Mouse (Mus musculus) heart, adult 2 months (tissue): Measurements from ENCODE around the gene Slc8a3. TPM values are rescaled to one million over a fixed set of nuclear protein-coding genes. Genes with fewer than 3 reads are reported as not detected.
"Not testable (repeated sequence)": the region's sequence is repeated elsewhere in the genome, so short reads cannot be mapped to it uniquely, and the experiment has no call there.

Experiments used
- DNase-seq, 2 experiments: peaks; one replicate each; pipeline ENCODE4 v3.0.0; 2021
- H3K27ac ChIP-seq: fragments of 200-600 bp; 2 replicates; pipeline ENCODE4 v1.8.1; 2022
- H3K27me3 ChIP-seq: fragments of 200-500 bp; 2 replicates; pipeline ENCODE4 v1.6.1; 2012; ENCODE audit warnings: mild to moderate bottlenecking, low read length, inconsistent platforms, mixed read lengths; ENCODE audit not compliant: control insufficient read depth, insufficient read depth
- H3K36me3 ChIP-seq: fragments of 200-500 bp; 2 replicates; pipeline ENCODE4 v1.6.1; 2012; ENCODE audit warnings: low read length, inconsistent platforms; ENCODE audit not compliant: control insufficient read depth, insufficient read depth
- H3K4me1 ChIP-seq: fragments of 200-500 bp; 2 replicates; pipeline ENCODE4 v1.6.1; 2011; ENCODE audit warnings: low read length; ENCODE audit not compliant: control insufficient read depth, insufficient read depth
- H3K4me3 ChIP-seq: fragments of 200-600 bp; 2 replicates; pipeline ENCODE4 v1.8.1; 2022
- H3K79me2 ChIP-seq: fragments of 200-500 bp; replicated peaks from 2 replicates; pipeline ENCODE4 v1.6.1; 2012; ENCODE audit warnings: mild to moderate bottlenecking, inconsistent platforms, low read length, moderate library complexity, mixed read lengths; ENCODE audit not compliant: control insufficient read depth, insufficient read depth
- H3K9ac ChIP-seq: fragments of 200-500 bp; 2 replicates; pipeline ENCODE4 v1.6.1; 2012; ENCODE audit warnings: low read depth, mild to moderate bottlenecking, control low read depth, inconsistent platforms, low read length, mixed read lengths
- CTCF ChIP-seq: fragments of 200-600 bp; IDR thresholded peaks from 2 replicates; pipeline ENCODE4 v1.8.1; 2022; ENCODE audit warnings: antibody characterized with exemption, mild to moderate bottlenecking, moderate library complexity
- EP300 ChIP-seq: fragments of 200-500 bp; IDR thresholded peaks from 2 replicates; pipeline ENCODE4 v1.6.1; 2011; ENCODE audit warnings: low read depth, low read length, control low read depth; ENCODE audit not compliant: insufficient read depth
- POLR2A ChIP-seq: fragments of 200-500 bp; IDR thresholded peaks from 2 replicates; pipeline ENCODE4 v1.6.1; 2011; ENCODE audit warnings: mild to moderate bottlenecking, low read depth, low read length, control low read depth; ENCODE audit not compliant: insufficient read depth
- WGBS: fragments of 180-500 bp; shearing (Covaris S2); methylation state at CpG from one replicate; pipeline ENCODE4 v1.1.7; 2018; 5-methylcytosine and 5-hydroxymethylcytosine counted together
- intact Hi-C: fragments of 180-260 bp; cut with DNase I; formaldehyde crosslinking; loops from one replicate; pipeline ENCODE4 v1.15.1; 2025
- long read RNA-seq: library from polyadenylated mRNA; stranded (forward); transcript quantifications from one replicate; pipeline ENCODE4 v2.0.0, GENCODE M21; 2021
- polyA plus RNA-seq: library from polyadenylated mRNA; depleted of rRNA; stranded (reverse); fragments of >200 nt; gene quantifications from 2 replicates; pipeline ENCODE4 v1.2.3, GENCODE M21; 2012; rRNA removed
- total RNA-seq, 2 experiments: library from RNA; stranded (reverse); gene quantifications; 2 replicates each; pipeline ENCODE4 v1.2.3; 2021

The Slc8a3 gene
- total RNA-seq (under 1 TPM in 1 of 2 experiments, not detected in 1; 0.08 TPM), polyA plus RNA-seq (0.18 TPM in 2 replicates)
- long read RNA-seq, partial matches to known transcripts = 0 of 1 reads
- long read RNA-seq, other reads (novel, unspliced or antisense) = 1 of 1 reads

DNA sequence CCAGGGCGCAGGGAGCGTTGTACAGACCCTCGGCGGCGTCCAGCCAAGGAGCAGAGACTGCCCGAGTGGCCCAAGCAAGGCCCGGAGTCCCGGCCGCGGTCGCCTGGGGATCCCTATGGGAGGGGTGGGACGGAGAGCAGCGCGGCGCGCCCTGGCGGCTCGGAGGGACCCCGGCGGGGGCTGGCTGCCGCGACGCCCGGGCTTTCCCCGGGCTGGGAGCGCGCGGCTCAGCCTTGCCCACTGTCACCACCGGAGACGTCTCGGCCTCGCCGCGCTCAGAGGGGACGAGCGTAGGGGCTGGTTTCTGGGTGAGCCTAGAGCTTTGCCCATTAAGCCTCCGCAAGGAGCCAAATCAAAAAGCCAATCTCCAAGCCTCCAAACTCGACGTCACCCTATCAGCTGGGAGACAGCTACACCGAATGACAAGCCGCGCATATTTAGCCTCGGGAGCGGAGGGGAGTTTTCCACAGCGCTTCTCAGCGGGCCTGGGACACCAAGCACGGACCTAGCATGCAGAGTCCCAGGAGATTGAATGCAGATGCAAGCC lies at the start of gene Slc8a3:
Gene Slc8a3 (minus strand): TSS at position 306 of the 547 bp plus-strand sequence.
- DNase-seq = peak; percentile 10 to 35
- peak within 1 kb of the TSS; percentile 37 for H3K9ac ChIP-seq
- no peak within 1 kb of the TSS for H3K27ac ChIP-seq
- H3K27me3 ChIP-seq = peaks cover 6% of the 10 kb centered on the region
- H3K4me3 ChIP-seq = peak within 1 kb of the TSS; percentile 40
- no peaks in the 10 kb centered on the region for H3K4me1 ChIP-seq
- intact Hi-C loops = no loop called here
- TF ChIP-seq EP300 (no peak), CTCF (no peak), POLR2A (no peak)
- no peaks in the 10 kb centered on the region for H3K79me2 ChIP-seq
- WGBS = under 1% methylated on average over 47 of the region's 47 CpGs
- H3K36me3 ChIP-seq = no peaks in the 10 kb centered on the region

DNA sequence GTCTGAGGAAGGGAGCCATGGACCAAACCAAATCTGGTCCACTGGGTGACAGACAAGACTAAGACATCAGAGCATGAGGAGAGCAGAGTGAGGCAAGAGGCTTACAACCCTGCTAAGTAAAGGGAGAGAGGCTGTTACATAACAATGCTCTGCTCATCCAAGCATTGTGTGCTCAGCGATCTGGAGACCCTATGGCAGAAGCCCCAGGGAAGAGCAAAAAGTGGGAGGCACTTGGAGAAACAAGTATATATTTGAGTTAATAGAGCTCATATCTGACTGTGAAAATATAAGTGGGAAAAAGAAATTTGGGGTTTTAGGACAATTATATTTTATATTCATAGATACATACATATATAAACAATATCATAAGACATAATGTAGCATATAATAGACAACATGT lies 46.4 kb upstream of the Slc8a3 start, which contains the start of gene Gm4787:
Gene Gm4787 (minus strand): TSS at position 101 of the 400 bp plus-strand sequence.
- 96% methylated on average over 1 of the region's 1 CpGs for WGBS
- H3K9ac ChIP-seq, DNase-seq, H3K27ac ChIP-seq, H3K4me3 ChIP-seq, H3K79me2 ChIP-seq, H3K36me3 ChIP-seq, H3K4me1 ChIP-seq, intact Hi-C loops, H3K27me3 ChIP-seq: not testable (repeated sequence)

DNA sequence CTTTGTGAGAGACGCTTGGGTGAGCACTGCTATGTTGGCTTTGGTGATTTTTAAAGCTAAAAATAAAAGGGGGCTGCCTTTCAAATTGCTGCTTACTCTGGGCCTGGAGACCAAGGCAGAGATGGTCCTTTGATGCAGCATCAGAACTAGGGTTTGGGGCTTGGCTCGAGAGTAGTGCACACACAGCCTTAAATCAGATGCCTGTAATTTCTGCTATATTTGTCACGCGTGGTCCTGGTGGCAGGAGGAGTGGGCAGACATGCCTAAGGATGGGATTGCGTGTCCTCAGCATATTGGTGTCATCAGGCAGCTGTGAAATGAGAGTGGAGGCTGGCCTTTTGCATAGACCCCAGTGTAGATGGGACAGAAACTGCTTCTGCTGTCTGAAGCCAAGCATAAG lies 861 bp upstream of the Slc8a3 start:
- H3K36me3 ChIP-seq = no peaks in the 10 kb centered on the region
- no peak for DNase-seq
- H3K27ac ChIP-seq = no peak overlapping the region
- H3K4me3 ChIP-seq = no peak overlapping the region
- H3K79me2 ChIP-seq = no peaks in the 10 kb centered on the region
- no peak overlapping the region for H3K9ac ChIP-seq
- peaks cover 6% of the 10 kb centered on the region for H3K27me3 ChIP-seq
- 75% methylated on average over 5 of the region's 5 CpGs for WGBS
- intact Hi-C loops = no loop called here
- TF ChIP-seq POLR2A (no peak), EP300 (no peak), CTCF (no peak)
- no peaks in the 10 kb centered on the region for H3K4me1 ChIP-seq

DNA sequence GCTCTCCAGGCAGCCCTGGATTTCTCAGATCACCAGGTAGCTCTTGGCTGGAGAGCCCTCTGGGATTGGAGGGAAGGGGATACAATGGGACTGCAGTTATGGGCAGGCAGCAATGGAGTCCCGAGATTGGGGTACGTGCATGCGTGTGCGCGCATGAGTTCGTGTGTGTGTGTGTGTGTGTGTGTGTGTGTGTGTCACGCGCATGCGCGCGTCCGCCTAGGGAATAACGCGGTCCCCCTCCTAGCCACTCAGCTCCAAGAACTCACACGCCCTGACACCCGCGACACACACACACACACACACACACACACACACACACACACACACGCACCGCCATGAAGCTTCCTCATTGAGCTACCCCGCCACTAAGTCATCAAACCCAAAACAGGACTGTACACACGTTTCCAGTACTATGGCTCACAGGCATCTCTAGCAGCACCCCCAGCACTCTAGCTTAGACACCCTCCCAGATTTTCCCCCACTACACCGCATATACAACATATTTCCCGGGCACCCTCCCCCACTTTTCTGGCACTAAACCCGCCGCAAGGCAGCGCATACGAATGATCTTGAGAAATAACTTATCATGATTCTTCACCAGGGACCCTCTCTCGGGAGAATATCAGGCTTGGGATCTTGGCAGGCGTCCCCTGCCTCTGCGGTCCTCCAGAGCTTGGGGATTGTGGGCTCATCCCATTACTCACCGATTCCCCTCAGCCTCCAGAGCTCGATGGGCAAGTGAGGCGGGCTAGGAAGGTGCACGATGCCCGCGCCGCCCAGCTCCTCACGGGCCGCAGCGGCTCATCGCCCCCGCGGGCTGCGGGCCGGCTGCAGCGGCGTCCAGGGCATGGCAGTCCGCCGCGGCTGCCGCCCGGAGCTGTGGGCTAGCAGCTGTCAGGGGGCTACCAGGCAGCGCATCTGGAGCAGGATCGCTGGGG lies 774 bp downstream of the Slc8a3 start:
- peaks cover 6% of the 10 kb centered on the region for H3K27me3 ChIP-seq
- H3K79me2 ChIP-seq = no peaks in the 10 kb centered on the region
- H3K27ac ChIP-seq = no peak overlapping the region
- H3K36me3 ChIP-seq = no peaks in the 10 kb centered on the region
- H3K4me3 ChIP-seq = peak overlapping the region; percentile 40
- WGBS = 4% methylated on average over 47 of the region's 54 CpGs
- peak in 1 of 2 experiments; percentile 18 for DNase-seq
- no peak for TF ChIP-seq POLR2A
- TF ChIP-seq EP300 = no peak
- no peak for TF ChIP-seq CTCF
- H3K4me1 ChIP-seq = no peaks in the 10 kb centered on the region
- peak overlapping the region; percentile 37 for H3K9ac ChIP-seq
- intact Hi-C loops = no loop called here

DNA sequence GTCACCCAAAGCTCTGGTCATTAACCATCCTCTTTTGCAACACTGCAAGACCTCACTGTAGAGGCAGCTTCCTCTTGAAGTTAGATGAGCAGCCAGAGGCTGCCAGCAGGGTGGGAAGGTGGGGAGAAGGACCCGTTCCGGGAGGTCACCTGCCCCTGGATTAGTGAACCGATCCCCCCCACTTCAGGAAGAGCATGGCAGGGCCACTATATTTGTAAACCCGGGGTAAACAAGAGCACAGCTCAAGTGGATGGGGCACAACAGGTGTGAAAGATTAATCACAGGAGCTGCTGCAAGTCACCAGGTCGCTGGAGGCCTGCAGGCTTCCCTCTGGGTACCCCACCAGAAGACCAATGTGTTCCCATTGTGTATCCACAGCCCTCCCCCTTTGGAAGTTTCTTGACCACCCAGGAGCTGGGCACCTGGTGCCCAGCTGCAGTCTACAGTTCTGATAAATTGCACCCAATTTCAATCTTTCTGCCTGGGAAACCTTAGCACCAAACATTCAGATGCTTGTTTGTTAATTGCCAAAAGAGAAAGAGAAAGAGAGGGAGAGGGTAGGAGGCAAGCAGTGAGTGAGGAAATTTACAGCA lies 1.8 kb downstream of the Slc8a3 start:
- H3K27ac ChIP-seq = no peak overlapping the region
- WGBS = 57% methylated on average over 5 of the region's 5 CpGs
- H3K4me1 ChIP-seq = no peaks in the 10 kb centered on the region
- intact Hi-C loops = no loop called here
- H3K4me3 ChIP-seq = no peak overlapping the region
- no peaks in the 10 kb centered on the region for H3K36me3 ChIP-seq
- no peak for DNase-seq
- H3K27me3 ChIP-seq = peaks cover 6% of the 10 kb centered on the region
- no peak for TF ChIP-seq POLR2A
- no peak for TF ChIP-seq EP300
- no peak for TF ChIP-seq CTCF
- no peaks in the 10 kb centered on the region for H3K79me2 ChIP-seq
- H3K9ac ChIP-seq = no peak overlapping the region
